Comparison of ENCODE assay signal across 8 mouse cellular contexts in genomic region chr11:119086144-119086971, GRCm38 (mm10). TPM values are rescaled to one million over a fixed set of nuclear protein-coding genes. Genes with fewer than 3 reads are reported as not detected.
A peak's percentile ranks its signal among the peaks of the same experiment; 100 is the strongest.
DNase-seq lines count a peak whose midpoint lies in the region; ATAC-seq lines count a peak whose summit lies in the region.

Gene Cbx4, minus strand, starts transcription at chr11:119086221.

- H3K9ac ChIP-seq in hindbrain, embryonic 15.5 days = peak within 1 kb of the TSS; percentile 83

- peak; percentile 88 for DNase-seq in T-cell, adult 2 months (ENCODE audit: low spot score)
- DNase-seq in cerebellum, postnatal 14 days = peak; percentile 93 to 94
- DNase-seq in gastrocnemius, adult 18-20 months (ENCODE audit: low spot score) = peak; percentile 90
- peak; percentile 81 to 90 for DNase-seq in left cerebral cortex, adult 18-20 months (ENCODE audit: low spot score in 2 of 2)
- peak; percentile 94 to 98 for DNase-seq in lung, postnatal 4 days
- DNase-seq in right cerebral cortex, adult 2 months (ENCODE audit: low spot score in 2 of 2) = peak; percentile 84
- DNase-seq in urinary bladder, postnatal 10 days (ENCODE audit: low spot score) = peak; percentile 77

- peaks cover 79% of the 10 kb centered on the region for H3K4me1 ChIP-seq in hindbrain, embryonic 15.5 days (replicated peaks)

- WGBS in hindbrain, embryonic 15.5 days = under 1% methylated on average over 53 of the region's 67 CpGs

- ATAC-seq in hindbrain, embryonic 15.5 days (ENCODE audit: low FRiP score, low read depth) = peak; percentile 89

- peak within 1 kb of the TSS; percentile 90 for H3K4me2 ChIP-seq in hindbrain, embryonic 15.5 days

- peaks cover 12% of the 10 kb centered on the region for H3K36me3 ChIP-seq in hindbrain, embryonic 15.5 days

- peaks cover 31% of the 10 kb centered on the region for H3K27me3 ChIP-seq in hindbrain, embryonic 15.5 days

- no peaks in the 10 kb centered on the region for H3K9me3 ChIP-seq in hindbrain, embryonic 15.5 days

- H3K27ac ChIP-seq in hindbrain, embryonic 15.5 days (replicated peaks) = peak within 1 kb of the TSS; percentile 96

- peak within 1 kb of the TSS; percentile 64 for H3K4me3 ChIP-seq in hindbrain, embryonic 15.5 days

RNA-seq across cellular contexts. Expression of gene Cbx4, which starts in this region (rescaled TPM):
- 1 to 10 TPM; 1.6 to 2.5 TPM for total RNA-seq in gastrocnemius, adult 18-20 months (2021)
- 21.9 and 23.2 TPM in 2 replicates for polyA plus RNA-seq in hindbrain, embryonic 15.5 days (2015; fragmentation: Nextera tagmentation; extraction: Ambion mirVana)
- 10 to 100 TPM; 46.0 to 49.9 TPM for total RNA-seq in left cerebral cortex, adult 18-20 months (2021)

Comparison
In these comparisons a context has a peak if more than half of its experiments do, and no peak if none do; other contexts are left out.
1. Peak in every context shown above with its lines: DNase-seq, ATAC-seq, H3K4me3 ChIP-seq and H3K27ac ChIP-seq.
2. RNA of gene Cbx4 (total RNA-seq): 46.0 to 49.9 TPM in left cerebral cortex, adult 18-20 months; 1.6 to 2.5 TPM in gastrocnemius, adult 18-20 months; every median in the first group is over 10 times any median in the second.